Mouse (Mus musculus) cerebellum, adult 18-20 months (tissue): ENCODE results near the gene Efcab12.
"Not testable (repeated sequence)": the region's sequence is repeated elsewhere in the genome, so short reads cannot be mapped to it uniquely, and the experiment has no call there.

Experiments used
- DNase-seq, 2 experiments: peaks; one replicate each; pipeline ENCODE4 v3.0.0; 2021

The Efcab12 gene

GRCm38 (mm10) chr6:115838161-115838597 lies at the start of gene Efcab12:
Gene Efcab12, minus strand, starts transcription at chr6:115838412.
- peak; percentile 70 to 86 for DNase-seq

- DNase-seq: no peak
Observed at GRCm38 (mm10) chr6:115886894-115887293, 48.7 kb upstream of the Efcab12 start.

GRCm38 (mm10) chr6:115884018-115884417 lies 45.8 kb upstream of the Efcab12 start:
- DNase-seq: no peak

- no peak for DNase-seq
Observed at GRCm38 (mm10) chr6:115880751-115881150, 42.5 kb upstream of the Efcab12 start.

- no peak for DNase-seq
Observed at GRCm38 (mm10) chr6:115879736-115880135, 41.5 kb upstream of the Efcab12 start.

GRCm38 (mm10) chr6:115878694-115879093 lies 40.5 kb upstream of the Efcab12 start:
- DNase-seq: no peak

- DNase-seq: no peak
Observed at GRCm38 (mm10) chr6:115877239-115877638, 39.0 kb upstream of the Efcab12 start.

GRCm38 (mm10) chr6:115871318-115871717 lies 33.1 kb upstream of the Efcab12 start:
- not testable (repeated sequence) for DNase-seq

GRCm38 (mm10) chr6:115867157-115867556 lies 28.9 kb upstream of the Efcab12 start:
- not testable (repeated sequence) for DNase-seq

- DNase-seq: no peak
Observed at GRCm38 (mm10) chr6:115865246-115865645, 27.0 kb upstream of the Efcab12 start.

GRCm38 (mm10) chr6:115863340-115863841 lies 25.2 kb upstream of the Efcab12 start:
- DNase-seq: no peak

- no peak for DNase-seq
Observed at GRCm38 (mm10) chr6:115860027-115860556, 21.9 kb upstream of the Efcab12 start.

GRCm38 (mm10) chr6:115859258-115859657 lies 21.0 kb upstream of the Efcab12 start:
- DNase-seq: no peak

GRCm38 (mm10) chr6:115856361-115856745 lies 18.1 kb upstream of the Efcab12 start:
- DNase-seq: no peak

GRCm38 (mm10) chr6:115855733-115856360 lies 17.6 kb upstream of the Efcab12 start:
- no peak for DNase-seq

GRCm38 (mm10) chr6:115854432-115854831 lies 16.2 kb upstream of the Efcab12 start:
- peak in 1 of 2 experiments; percentile 32 for DNase-seq

GRCm38 (mm10) chr6:115853985-115854384 lies 15.8 kb upstream of the Efcab12 start:
- DNase-seq: no peak

GRCm38 (mm10) chr6:115853091-115853813 lies 15.0 kb upstream of the Efcab12 start, which contains the start of the genes Mbd4 and Ift122:
Gene Mbd4, minus strand, starts transcription at chr6:115853371.
Gene Ift122, plus strand, starts transcription at chr6:115853470.
- peak; percentile 96 to 99 for DNase-seq

GRCm38 (mm10) chr6:115852446-115853090 lies 14.4 kb upstream of the Efcab12 start:
- DNase-seq: no peak

GRCm38 (mm10) chr6:115848598-115849304 lies 10.5 kb upstream of the Efcab12 start:
- DNase-seq: no peak

- DNase-seq: peak; percentile 51 to 63
Observed at GRCm38 (mm10) chr6:115846640-115847411, 8.6 kb upstream of the Efcab12 start.

- DNase-seq: no peak
Observed at GRCm38 (mm10) chr6:115845006-115845405, 6.8 kb upstream of the Efcab12 start.
